Mouse (Mus musculus): ENCODE results near the gene Olfr212.
A peak's percentile ranks its signal among the peaks of the same experiment; 100 is the strongest.
"Not testable (repeated sequence)": the region's sequence is repeated elsewhere in the genome, so short reads cannot be mapped to it uniquely, and the experiment has no call there.

The Olfr212 gene

DNA sequence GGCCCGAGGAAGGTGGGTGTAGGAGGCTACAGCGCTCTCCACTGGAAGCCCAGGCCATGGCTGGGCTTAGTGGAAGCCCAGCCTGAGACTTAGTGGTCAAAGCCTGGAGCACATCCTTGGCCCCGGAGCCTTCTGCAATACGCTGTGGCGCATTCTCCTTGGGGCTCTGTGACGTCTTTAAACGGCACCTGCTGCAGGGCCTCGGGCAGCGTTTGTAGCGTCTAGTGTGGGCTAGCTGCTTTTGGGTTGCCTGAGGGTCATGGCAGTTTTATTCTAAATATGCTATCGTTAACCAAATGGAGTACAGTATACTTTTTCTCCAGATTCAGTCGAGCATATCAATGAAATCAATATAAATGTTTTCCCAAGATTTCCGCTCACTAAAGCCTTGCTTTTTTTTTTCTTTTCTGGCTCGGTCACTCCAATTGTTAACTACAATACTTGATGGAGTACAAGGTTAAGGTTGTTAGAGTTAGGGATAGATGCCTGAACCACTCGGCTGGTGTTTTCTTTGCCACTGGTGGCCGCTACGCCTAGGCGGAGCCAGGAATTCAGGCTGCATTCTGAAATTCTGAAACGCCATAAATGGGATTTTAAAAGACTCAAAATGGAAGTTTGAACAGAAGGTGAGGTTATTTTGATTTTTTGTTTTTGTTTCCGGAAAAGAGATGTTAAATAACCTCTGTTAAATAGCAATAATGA, at the start of gene Olfr212:
TSS of gene Olfr212 (plus strand) at position 215 of the 702 bp plus-strand sequence.
- DNase-seq: not testable (repeated sequence)

DNA sequence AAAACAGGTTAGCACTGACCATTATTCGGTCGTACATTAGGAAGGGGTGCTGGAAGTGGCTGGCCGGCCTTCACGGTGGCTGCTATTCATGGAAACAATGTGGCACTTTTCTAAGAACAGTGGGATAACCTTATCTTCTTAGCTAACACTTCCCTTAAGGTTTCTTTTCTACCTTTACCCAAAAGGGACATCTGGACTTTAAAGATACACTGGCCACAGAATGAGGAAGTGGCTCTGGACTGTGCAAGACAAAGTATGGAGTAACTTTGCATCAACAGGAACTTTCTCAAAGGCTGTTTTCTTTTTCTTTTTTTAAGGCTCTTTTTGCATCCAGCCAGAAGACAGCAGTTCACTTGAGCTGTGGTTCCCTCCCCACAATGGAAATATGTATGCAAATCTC, 47.6 kb upstream of the Olfr212 start:
- DNase-seq: no peak

DNA sequence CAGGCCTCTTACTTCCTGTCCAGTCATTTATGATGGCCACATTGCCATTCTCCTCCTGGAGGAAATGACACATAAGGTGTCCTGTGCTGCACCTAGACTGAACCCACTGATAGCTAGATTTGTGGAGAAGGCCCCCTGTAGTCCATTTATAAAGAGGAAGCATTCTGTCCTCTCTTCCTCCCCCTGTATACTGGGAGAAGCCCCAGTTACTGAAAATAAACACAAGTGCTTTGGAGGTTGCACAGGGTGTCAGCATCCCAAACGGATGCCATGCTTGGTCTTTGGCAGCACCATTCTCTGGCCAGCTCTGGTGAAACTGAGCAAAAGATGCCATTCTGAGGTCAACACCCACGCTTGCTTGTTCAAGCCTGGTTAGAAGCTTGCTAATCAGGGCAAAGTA, 47.1 kb upstream of the Olfr212 start:
- DNase-seq: no peak

DNA sequence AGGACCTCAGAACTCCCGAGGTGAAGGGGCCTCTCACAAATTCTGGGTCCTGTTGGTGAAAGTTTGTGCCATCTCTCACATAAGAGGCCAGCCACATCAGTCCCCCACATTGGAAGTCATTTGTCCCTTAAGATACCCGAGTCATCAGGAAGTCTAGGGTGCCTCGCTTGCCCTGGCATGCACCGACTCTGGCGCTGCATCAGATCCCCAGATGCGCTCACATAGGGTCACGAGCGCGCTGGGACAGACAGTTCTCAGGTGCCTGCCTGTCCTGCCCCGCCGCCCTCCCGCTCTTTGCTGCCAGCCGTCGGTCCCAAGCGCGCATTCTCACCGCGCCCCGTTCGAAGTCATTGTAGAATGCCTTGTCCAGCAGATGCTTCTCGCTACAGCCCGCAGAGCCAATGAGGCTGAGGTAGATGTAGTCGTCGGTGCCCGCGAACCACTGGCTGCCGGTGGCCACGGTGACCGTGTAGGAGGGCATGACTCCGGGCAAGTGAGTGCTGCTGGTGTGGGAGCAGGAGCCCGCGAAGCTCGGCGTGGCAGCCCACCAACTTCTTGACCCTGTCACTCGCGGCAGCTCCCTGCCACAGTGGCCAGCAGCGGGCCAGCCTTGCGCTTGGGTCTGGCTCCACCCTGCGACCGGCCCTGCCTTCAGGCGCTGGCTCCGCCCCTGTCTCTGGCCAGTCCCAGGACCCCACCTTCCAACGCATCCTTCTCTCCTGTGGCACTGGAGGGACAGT, 45.6 kb upstream of the Olfr212 start, which contains the start of gene Alox5:
TSS of gene Alox5 (minus strand) at position 635 of the 740 bp plus-strand sequence.
- DNase-seq: peak; percentile 47

DNA sequence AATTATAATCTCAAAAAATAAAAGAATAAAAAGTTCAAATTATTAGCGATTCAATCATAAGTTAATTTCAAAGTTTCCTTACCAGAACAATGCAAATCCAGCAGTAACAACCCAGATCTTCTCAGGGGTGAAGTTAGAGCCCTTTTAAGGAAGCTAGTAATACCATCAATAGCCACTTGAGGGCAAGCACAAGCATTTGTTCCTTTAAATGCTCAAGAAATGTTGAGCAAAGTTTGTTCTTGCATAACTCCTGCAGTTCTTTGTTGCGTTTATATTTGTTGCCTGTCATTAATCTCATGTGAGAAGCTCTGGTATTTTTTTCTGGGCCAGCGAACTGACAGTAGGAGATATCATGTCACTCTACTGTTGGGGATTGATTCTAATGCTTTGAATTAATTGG, 38.2 kb upstream of the Olfr212 start:
- DNase-seq: no peak

DNA sequence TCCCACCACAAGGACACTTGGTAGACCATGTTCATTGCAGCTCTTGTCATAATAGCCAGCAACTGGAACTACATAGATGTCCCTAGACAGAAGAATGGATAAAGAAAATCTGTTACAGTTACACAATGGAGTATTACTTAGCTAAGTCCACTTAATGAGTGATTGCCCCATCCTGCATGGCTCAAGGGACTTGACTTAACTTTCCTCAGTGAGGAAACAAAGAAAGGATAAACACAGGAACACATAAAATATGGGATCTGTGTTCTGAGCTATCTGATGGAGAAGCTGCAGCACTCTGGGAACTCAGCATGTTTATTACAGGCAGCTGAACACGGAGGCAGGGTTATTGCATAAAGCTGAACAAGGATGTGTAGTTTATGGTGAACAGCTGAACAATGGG, 21.2 kb upstream of the Olfr212 start:
- no peak for DNase-seq

DNA sequence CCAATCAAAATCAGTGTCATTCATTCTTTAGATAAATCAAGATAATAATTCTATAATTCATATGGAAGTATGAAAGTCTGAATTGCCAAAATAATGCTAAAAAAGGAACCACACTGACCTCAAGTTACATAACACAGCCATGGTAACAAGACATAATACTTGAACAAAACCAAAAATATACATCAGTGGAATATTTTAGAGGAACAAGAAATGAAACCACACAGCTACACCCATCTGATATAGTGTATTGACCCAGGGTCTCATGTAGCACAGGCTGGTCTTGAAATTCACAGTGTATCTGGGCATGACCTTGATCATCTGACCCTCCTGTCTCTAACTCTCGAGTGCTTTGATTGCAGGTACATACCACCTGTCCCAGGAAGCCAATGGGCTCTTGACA, 19.5 kb upstream of the Olfr212 start:
- DNase-seq: no peak

DNA sequence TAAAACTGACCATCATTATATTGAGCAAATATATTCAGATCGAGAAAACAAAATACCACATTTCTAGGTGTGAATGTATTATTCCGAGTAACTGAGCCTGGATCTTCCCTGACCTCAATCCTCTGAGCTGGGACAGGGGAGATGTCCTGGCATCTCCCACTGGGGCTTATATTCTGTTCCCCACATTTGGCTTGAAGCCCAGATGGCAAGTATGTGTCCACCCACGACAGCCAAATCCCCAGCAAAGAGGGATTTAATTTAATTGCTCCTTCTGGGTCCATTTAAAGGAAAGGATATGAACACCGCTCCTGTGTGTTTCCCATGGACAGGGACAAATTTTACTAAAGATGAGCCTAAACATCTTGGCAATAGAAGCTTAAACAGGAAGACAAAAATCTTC, 17.5 kb upstream of the Olfr212 start, which contains the start of gene Olfr211:
TSS of gene Olfr211 (plus strand) at position 301 of the 400 bp plus-strand sequence.
- DNase-seq: no peak

DNA sequence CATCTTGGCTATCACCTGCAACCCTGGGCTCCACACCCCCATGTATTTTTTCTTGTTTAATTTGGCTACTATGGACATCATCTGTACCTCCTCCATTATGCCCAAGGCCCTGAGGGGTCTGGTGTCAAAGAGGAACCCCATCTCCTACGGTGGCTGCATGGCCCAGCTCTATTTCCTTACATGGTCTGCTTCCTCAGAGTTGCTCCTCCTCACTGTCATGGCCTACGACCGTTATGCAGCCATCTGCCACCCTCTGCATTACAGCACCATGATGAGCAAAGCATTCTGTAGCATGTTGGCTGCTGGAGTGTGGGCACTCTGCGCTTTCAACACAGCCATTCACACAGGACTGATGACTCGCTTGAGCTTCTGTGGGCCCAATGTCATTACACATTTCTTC, 12.6 kb upstream of the Olfr212 start:
- DNase-seq: no peak

DNA sequence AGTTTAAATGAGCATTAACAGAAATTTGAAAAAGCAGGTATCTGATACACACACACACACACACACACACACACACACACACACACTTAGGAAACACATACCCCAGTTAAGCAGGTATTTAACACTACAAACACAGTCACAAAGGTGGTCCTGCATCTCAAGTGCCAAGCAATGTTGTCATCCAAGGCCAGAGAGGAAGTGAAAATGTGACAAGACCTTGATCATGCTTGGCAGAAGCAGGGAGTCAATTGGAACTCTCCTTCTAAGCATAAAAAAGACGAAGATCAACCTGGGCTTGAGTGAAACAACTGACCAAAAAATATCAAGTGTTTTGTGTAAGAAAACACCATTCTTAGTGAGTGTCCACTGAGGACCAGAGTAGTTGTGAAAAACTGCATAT, 10.4 kb upstream of the Olfr212 start:
- DNase-seq: no peak

DNA sequence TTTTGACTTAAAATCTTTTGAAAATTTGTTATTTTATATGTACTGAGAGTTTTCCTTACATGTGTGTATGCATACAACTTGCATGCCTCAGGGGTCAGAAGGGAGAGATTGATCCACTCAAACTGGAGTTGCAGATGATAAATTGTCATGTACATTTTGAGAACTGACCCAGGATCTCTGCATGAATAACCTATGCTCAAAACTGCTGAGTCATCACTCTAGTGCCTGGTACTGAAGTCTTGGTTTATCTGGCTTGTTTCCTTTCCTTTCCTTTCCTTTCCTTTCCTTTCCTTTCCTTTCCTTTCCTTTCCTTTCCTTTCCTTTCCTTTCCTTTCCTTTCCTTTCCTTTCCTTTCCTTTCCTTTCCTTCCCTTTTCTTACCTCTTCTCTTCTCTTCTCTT, 8.5 kb downstream of the Olfr212 start:
- no peak for DNase-seq

DNA sequence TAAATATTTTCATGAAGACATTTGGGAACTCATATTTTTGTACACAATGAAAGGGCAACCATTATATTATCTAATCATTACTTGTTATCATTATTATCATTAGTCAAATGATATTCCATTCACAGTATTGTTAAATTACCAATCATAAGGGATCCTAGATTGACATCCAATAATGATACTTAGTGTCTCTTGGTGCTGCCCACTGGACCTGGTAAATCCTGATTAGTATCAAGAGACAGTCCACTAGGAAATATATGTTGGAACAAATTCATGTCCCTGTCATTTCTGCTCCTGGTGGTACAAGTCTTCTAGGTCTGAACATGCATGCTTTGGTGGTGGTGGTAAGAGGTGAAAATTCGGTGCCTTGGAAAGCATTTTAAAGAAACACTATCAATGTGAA, 31.8 kb downstream of the Olfr212 start, which contains the start of gene Olfr213:
TSS of gene Olfr213 (plus strand) at position 301 of the 400 bp plus-strand sequence.
- DNase-seq: no peak

DNA sequence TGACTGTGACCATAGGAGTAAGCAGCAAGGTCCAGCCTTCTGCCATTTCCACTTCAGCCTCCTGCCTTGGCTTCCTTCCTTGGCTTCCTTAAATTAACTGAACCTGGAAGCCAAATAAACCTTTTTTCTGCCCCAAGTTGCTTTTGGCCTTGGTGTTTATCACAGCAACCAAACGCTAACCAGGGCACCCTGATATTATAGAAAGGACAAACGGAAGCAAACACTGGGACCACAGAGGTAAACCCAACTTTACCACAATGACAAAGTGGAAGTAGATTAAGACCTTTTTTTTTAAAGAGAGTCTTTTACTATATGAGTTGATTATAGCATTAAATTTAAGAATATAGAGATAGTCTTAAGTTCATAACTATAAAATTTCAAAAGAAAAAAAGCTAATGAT, 36.2 kb downstream of the Olfr212 start:
- DNase-seq: no peak

DNA sequence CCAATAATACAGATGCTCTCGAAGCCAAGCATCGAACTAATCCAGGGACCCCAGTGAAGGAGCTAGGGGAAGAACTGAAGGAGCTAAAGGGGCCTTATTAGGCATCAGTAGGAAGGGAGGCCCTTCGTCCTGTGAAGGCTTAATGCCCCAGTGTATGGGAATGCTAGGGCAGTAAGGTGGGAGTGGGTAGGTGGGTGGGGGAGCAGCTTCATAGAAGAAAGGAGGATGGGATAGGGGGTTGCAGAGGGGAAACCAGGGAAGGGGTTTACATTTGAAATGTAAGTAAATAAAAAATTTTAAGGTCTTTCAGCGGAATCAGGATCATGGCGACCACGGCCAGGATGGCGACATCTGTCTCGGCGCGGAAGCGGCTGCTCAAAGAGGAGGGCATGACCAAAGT, 44.5 kb downstream of the Olfr212 start, which contains the start of gene Gm5580:
TSS of gene Gm5580 (plus strand) at position 301 of the 400 bp plus-strand sequence.
- not testable (repeated sequence) for DNase-seq

DNA sequence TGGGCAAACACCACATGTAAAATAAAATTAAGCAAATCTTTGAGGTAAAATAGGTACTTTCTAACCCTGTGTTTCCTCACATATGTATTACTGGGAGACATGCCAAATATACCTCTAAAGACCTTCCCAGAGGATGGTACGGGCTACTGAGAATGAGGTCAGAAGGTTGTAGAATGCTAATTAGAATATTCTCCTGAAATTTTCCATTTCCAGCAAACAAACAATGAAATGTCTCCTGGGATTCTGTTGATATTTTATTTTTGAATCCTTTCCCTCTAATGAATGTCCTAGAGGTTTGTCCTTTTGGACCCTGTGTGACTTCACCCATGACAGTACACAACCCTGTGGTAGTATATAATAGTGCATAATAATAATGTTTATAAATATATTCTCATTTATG, 47.6 kb downstream of the Olfr212 start, which contains the start of gene Olfr214:
TSS of gene Olfr214 (plus strand) at position 301 of the 400 bp plus-strand sequence.
- DNase-seq: no peak

DNA sequence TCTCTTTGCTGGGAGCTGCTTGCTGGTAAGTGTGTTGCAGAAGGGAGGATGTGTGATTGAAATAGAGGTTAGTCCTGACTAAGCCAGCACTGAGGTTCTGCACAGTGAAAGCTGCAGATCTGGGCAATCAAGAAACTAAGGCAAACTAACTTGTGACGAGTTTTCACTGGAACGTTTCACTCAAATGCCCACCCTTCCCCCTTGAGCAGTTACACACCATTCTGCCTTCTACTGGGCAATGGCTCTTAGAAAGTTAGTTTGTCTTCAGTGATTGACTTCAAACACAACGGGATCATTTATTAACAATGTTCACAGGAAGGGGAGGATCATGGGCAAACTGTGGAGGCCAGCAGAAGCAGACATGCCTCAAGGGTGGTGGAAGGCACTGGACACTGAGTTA, 48.6 kb downstream of the Olfr212 start:
- DNase-seq: no peak
